Mouse (Mus musculus): ENCODE results near the gene Tspan2. TPM values are rescaled to one million over a fixed set of nuclear protein-coding genes. Genes with fewer than 3 reads are reported as not detected.

Tspan2 gene
- total RNA-seq (2021) = 10 to 100 TPM; 58.0 to 82.8 TPM
- long read RNA-seq, experiment 1, full-length matches to known transcripts = 26 of 61 reads
- long read RNA-seq, experiment 1, partial matches to known transcripts = 1 of 61 reads
- long read RNA-seq, experiment 1, other reads (novel, unspliced or antisense) = 34 of 61 reads
- long read RNA-seq, experiment 2, full-length matches to known transcripts = 6 of 17 reads
- long read RNA-seq, experiment 2, partial matches to known transcripts = 0 of 17 reads
- long read RNA-seq, experiment 2, other reads (novel, unspliced or antisense) = 11 of 17 reads

DNA sequence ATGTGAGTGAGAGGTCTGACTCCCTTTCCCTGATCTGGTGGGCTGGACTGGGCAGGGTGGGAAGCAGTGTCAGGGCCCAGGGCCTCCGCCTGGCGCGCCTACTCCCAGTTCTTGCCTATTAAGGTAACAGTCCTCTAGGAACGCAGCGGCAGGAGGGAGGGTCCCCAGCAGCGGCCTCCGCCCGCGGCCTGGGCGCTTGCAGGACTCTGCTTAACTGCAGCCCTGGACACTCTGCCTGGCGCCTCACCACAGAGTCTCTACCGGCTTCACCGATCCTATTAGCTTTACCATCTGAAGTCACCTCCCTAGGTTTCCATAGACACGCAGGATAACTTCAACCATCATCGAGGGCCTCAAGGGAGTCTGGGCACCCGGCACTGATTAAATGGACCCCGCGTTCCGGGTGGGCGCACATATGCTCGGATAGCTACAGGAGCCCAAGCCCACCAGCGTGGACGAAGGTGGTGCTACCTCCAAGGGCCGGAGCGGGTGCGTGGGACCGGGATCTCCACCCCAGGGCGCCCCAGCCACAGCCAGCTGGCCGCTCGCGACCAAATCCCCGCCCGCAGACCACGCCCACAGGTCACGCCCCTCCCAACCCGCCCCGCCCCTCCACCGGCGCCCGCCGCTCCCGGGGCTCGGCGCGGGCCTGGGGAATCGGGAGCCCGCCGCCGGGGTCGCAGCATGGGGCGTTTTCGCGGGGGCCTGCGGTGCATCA lies at the start of gene Tspan2:
Tspan2 (plus strand) TSS at position 217 of the 718 bp plus-strand sequence.
- intact Hi-C loops (cut with DNase I) = no loop called here
- DNase-seq (ENCODE audit: low spot score in 2 of 2) = peak in 1 of 2 experiments; percentile 19

GRCm38 (mm10) chr3:102686861-102687260 lies 47.5 kb upstream of the Tspan2 start:
- intact Hi-C loops (cut with DNase I) = no loop called here
- DNase-seq (ENCODE audit: low spot score in 2 of 2) = no peak

DNA sequence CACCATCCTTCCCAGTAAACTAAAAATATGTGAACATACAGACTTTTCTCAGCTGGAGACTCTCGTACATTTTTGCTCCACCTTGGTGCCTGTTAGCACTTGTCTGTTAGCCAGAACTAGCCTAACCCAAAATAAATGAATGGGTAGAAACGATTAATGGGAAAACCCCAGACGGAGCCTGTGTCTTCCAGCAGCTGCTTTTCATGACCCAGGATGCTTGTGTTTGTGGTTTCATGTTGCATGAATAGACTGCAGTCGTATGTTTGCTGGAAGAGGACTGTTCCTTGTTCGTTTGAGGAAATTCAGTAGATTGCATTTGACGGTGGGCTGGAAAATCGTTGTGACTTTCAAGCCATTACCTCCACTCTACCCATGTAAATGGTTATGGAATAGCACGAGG lies 46.5 kb upstream of the Tspan2 start:
- intact Hi-C loops (cut with DNase I) = no loop called here
- DNase-seq (ENCODE audit: low spot score in 2 of 2) = no peak

DNA sequence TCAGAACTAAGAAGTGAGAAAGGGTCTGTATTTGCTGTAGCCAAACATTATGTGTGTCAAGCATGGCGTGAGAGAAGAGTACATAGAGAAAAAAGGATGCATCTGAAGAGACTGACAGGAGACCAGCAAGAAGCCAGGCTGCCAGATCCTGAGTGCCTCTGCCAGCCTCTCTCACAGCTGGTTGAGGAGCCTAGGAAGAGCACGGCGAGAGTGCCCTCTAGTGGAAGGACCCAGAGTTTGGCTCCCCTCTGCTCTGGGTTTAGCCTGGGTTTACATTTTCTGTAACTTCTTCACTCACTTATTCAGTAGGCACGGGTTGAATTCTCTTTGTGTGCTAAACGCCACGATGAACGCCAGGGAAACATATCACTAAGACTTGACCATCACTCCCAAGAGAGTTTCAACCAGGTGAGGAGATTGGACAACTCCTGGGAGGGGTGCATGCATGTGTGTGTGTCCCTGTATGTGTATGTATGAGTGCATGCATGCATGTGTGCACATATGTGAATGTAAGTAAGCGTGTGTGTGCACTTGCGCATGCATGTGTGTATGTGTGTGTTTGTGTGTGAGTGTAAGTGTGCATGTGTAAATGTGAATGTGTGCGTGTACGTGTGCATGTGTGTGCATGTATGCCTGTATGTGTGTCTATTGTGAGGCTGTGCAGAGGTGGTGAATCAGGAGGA lies 42.4 kb upstream of the Tspan2 start:
- intact Hi-C loops (cut with DNase I) = loop anchor here (2.0 to 5.0 kb wide), 5 partner anchors 225 to 610 kb away; partner anchors contain the start of gene Ngf
- DNase-seq (ENCODE audit: low spot score in 2 of 2) = peak; percentile 72 to 78

DNA sequence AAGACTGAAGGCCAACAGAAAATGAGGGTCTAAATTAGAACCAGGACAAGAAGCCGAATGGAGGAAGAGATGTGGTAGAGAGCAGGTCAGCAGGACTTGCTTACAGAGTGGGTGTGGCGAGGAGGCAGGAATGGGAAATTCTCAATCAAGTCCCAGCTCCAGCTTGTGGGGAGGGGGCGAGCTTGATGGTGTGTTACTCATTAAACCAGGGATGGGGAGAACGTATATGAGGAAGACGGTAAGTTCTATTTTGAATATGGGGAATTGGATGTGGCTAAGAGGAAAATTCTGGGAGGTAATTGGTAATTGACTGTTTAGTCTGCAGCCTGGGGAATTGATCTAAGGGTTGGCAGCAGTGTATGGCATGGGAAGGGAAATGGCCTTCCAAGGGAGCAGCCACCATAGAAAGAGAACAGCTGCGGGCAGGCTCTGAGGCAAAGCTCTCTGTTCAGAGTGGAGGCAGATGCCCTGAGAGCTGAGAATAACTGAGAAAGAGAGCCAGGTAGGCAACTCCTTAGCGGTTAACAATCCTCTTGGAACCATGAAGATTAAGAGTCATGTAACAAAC lies 41.5 kb upstream of the Tspan2 start:
- no peak for DNase-seq (ENCODE audit: low spot score in 2 of 2)
- intact Hi-C loops (cut with DNase I) = loop anchor here (5.0 kb wide), 4 partner anchors 226 to 611 kb away; partner anchors contain the start of gene Ngf

- DNase-seq (ENCODE audit: low spot score in 2 of 2) = peak in 1 of 2 experiments; percentile 50
- intact Hi-C loops (cut with DNase I) = no loop called here
These were observed 36.2 kb upstream of the Tspan2 start for GRCm38 (mm10) chr3:102698127-102698526.

GRCm38 (mm10) chr3:102701303-102701702 lies 33.0 kb upstream of the Tspan2 start:
- intact Hi-C loops (cut with DNase I) = no loop called here
- no peak for DNase-seq (ENCODE audit: low spot score in 2 of 2)

DNA sequence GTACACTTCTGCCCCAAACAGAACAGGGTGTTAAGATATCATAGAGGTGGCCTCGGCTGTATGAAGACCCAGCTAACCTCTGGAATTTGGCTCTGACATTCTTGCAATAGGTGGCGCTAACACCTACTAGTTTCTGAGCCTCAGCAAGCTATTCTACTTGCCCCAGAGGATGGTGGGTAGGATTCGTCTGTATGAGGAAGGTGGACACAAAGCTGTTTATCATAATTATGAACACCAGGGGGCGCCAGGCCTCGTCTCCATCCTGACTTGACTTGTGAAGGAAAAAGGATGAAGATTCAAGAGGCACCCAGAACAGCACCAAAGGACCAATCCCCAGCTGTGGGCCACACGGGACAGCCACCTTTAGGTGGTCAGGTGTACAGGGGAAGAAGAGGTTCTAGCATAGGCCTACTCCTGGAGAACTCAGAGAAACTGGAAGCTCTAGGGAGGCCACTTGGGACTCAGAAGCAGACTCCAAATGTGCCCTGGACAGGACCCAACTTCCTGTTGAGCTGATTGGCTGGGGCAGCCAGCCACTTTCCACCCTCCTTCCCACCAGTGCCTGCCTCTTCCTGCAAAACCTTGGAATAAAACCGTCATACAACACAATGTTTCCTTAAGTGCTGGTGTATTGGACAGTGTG lies 32.3 kb upstream of the Tspan2 start:
- peak; percentile 52 to 59 for DNase-seq (ENCODE audit: low spot score in 2 of 2)
- intact Hi-C loops (cut with DNase I) = no loop called here

- intact Hi-C loops (cut with DNase I) = no loop called here
- DNase-seq (ENCODE audit: low spot score in 2 of 2) = peak in 1 of 2 experiments; percentile 14
These were observed 30.3 kb upstream of the Tspan2 start for GRCm38 (mm10) chr3:102704001-102704401.

- intact Hi-C loops (cut with DNase I) = no loop called here
- DNase-seq (ENCODE audit: low spot score in 2 of 2) = no peak
These were observed 25.7 kb upstream of the Tspan2 start for GRCm38 (mm10) chr3:102708599-102708998.

- intact Hi-C loops (cut with DNase I) = loop anchor here (1.0 kb wide), 1 partner anchor 89 kb away; no protein-coding TSS in a partner anchor
- peak; percentile 72 to 84 for DNase-seq (ENCODE audit: low spot score in 2 of 2)
These were observed 19.2 kb upstream of the Tspan2 start for GRCm38 (mm10) chr3:102715066-102715584.

GRCm38 (mm10) chr3:102715839-102716238 lies 18.5 kb upstream of the Tspan2 start:
- intact Hi-C loops (cut with DNase I) = loop anchor here (1.0 kb wide), 1 partner anchor 88 kb away; no protein-coding TSS in a partner anchor
- no peak for DNase-seq (ENCODE audit: low spot score in 2 of 2)

DNA sequence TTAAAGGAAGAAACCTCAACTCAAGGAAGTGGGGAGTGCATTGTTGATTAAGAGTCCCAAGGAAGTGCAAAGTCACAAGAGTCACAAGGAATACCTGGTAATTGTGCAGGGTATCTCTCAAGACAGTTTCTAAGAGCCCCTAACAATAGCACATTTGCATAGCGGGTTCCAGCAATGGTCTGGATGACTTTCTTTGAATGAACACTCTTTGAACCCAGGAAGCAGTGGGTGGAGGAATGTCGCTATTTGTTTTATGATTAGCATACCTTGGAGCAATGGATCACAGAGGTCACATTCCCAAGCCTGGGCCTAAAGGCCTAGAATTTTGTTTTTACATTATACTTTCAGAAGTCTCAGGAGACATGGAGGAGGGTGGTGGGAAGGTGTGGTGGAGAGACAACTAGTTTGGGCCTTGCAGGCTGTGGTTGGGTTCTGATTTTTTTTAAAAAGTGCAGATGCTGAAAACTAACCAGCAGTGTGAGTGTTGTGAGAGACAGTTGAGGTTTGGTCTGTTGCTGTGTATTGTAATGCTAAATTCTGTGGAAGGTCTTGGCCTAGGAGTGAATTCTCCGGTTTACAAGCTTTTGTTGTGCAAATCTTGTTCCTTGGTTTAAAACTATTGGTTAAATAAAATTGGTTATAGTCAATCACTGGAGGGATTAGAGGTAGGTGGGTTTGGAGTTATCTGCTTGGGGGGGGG lies 16.6 kb upstream of the Tspan2 start:
- no peak for DNase-seq (ENCODE audit: low spot score in 2 of 2)
- intact Hi-C loops (cut with DNase I) = no loop called here

DNA sequence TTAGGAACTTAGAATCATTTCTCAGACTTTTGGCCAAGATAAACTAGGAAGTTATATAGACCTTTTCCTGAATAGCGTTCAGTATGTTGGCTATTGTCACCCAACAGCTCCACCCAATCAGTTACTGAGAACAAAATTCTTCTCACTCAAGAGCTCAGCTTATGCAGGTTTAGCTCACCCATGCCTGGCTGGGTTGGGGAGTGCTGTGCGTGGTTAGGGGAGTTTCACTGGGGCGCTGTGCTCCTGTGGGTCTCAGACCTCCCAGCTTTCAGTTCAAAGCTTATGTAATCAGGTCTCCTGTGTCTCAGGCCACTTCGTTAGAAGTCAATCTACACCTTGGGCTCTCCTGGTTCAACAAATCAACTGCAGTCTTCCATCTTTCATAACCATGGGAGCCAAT lies 11.2 kb upstream of the Tspan2 start:
- intact Hi-C loops (cut with DNase I) = no loop called here
- no peak for DNase-seq (ENCODE audit: low spot score in 2 of 2)

DNA sequence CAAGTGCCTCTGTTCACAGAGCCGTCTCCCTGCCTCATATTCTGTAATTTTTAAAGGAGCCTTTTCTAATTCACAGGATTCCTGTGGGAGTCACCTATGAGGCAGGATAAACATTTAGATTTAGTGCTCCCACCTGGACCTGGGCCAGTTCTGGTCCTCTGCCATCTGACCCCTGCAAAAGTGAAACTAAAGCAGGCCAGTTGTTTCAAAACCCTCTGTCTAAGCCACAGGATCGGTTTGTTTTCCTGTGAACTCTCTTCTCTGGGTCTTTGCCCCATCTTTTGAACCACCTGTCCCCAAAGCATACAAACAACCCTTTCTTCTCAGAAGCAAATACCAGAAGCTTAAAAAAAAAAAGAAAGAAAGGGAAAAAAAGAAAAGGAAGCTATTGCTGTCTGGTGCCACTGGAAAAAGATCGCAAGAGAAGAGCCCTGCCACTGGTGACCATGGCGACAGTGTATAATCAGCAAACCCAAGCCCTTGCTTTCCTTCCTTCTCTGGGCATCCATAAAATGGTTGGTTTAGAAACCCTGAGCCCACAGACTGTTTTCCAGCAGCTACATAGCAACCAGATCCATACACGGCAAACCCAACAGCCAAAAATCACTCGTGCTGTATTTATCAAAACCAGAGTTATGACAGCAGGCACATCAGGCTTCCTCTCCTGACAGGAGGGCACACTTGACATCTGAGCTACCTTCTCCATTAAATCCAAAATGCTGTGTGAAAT lies 10.3 kb upstream of the Tspan2 start:
- no peak for DNase-seq (ENCODE audit: low spot score in 2 of 2)
- intact Hi-C loops (cut with DNase I) = no loop called here

DNA sequence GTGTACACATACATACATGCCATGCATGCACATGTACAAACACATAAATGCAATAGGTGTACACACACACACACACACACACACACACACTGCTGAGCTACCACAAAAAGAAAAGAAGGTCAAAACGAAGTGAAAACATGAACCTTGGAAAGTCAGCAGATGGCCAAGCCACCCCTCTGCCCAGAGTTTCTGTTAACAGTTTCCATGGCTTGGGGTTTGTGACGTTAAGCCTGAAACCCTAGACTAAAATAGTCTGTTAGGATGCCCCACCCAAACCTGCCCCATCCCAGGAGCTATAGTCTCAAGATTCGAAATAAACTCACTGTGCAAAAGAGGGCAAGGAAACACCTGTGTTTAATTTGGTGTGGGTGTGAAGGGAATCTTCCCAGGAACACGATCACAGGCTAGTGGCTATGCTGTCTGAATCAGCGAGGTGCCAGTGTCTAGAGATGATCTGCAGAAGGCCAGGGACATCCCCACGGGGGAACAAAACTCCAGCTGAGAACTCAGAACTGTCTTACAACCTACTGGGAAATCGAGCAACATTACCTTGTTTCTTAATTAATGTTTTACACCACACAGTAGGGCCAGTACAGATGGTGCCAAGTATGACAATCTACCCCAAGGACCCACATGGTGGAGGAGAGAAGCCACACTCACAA lies 9.4 kb upstream of the Tspan2 start:
- intact Hi-C loops (cut with DNase I) = no loop called here
- DNase-seq (ENCODE audit: low spot score in 2 of 2) = no peak

DNA sequence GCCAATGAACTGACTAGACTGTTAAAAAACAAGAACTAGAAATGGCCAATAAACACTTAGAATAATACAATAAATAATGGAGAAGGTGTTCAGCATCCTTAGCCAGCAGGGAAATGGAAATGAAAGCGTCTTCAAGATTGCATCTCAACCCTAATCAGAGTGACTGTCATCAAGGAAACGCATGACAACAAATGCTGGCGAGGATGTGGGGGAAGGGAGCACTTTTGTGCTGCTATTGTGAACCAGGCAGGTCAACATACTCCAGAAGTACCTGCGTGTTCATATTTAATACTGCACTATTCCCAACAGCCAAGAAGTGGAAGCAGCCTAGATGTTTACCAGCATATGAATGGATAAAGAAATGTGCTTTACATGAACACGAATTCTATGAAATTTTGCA lies 4.9 kb upstream of the Tspan2 start:
- intact Hi-C loops (cut with DNase I) = no loop called here
- DNase-seq (ENCODE audit: low spot score in 2 of 2) = no peak
